Mouse (Mus musculus): ENCODE results near the gene Sp100. TPM values are rescaled to one million over a fixed set of nuclear protein-coding genes. Genes with fewer than 3 reads are reported as not detected.
A peak's percentile ranks its signal among the peaks of the same experiment; 100 is the strongest.
"Not testable (repeated sequence)": the region's sequence is repeated elsewhere in the genome, so short reads cannot be mapped to it uniquely, and the experiment has no call there.

The Sp100 gene
- under 1 TPM; 0.42 to 0.50 TPM for total RNA-seq (2021)
- long read RNA-seq, partial matches to known transcripts: 0 of 1 reads
- long read RNA-seq, other reads (novel, unspliced or antisense): 1 of 1 reads

DNA sequence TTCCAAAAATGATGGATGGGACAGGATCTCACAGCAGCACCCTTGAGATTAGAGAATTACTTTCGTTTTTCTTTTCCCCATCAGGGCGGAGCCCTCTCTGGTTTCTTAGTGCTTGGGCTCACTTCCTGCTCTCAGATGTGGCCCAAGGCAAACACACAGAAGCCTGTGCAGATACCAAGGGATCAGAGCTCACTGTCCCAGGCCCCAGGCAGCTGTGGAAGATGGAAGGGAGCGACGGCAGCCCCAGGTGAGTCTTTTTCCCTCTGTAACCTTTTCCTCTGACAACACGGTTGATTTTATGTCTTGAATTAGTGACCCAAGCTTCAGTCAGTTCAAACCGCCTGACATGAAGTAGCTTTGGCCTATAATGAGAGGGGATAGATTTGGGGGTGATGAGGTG lies at the start of gene Sp100:
Gene Sp100, plus strand, starts transcription at position 108 of the 400 bp plus-strand sequence.
- not testable (repeated sequence) for DNase-seq (ENCODE audit: low spot score in 2 of 2)

DNA sequence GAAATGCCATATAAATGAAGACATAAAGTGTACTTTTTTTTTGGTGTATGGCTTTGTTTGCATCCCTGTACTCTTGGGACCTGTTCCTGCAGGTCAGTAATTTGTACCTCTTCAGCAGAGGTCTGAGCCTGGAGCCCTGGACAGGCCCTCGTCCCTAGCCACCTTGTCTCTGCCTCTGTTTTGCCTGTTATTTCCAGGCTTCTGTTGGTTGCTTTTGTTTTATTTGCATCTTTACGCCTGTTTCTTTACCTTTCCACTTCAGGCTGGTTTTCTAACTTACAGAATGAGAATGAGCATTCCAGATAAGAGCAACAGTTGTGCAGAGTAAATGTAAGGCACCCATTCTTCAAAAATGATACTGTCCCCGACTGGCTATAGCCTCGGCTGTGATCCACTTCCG lies 49.7 kb upstream of the Sp100 start, which contains the start of gene Sp140:
Gene Sp140, plus strand, starts transcription at position 301 of the 400 bp plus-strand sequence.
- DNase-seq (ENCODE audit: low spot score in 2 of 2): not testable (repeated sequence)

GRCm38 (mm10) chr1:85600794-85601193 lies 49.0 kb upstream of the Sp100 start:
- DNase-seq (ENCODE audit: low spot score in 2 of 2): not testable (repeated sequence)

- not testable (repeated sequence) for DNase-seq (ENCODE audit: low spot score in 2 of 2)
Observed at GRCm38 (mm10) chr1:85604341-85604740, 45.4 kb upstream of the Sp100 start.

GRCm38 (mm10) chr1:85608361-85608760 lies 41.4 kb upstream of the Sp100 start:
- DNase-seq (ENCODE audit: low spot score in 2 of 2): not testable (repeated sequence)

DNA sequence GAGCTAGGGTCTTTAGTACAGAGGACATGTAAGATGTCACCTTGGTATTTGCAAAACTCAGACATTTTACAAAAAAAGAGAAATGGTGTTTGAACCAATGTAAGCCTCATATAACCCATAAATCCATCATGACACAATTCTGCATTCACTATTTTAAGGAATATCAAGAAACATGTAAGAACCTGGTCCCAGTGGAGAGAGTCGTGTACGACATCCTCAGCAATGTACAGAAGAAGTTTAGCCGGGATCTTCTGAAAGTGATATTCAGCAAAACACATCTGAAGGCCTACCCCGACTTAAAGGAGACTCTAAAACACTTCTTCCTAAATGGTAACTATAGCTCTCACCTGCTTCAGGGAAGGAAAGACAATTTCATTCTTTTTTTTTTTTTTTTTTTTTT lies 39.2 kb upstream of the Sp100 start:
- not testable (repeated sequence) for DNase-seq (ENCODE audit: low spot score in 2 of 2)

DNA sequence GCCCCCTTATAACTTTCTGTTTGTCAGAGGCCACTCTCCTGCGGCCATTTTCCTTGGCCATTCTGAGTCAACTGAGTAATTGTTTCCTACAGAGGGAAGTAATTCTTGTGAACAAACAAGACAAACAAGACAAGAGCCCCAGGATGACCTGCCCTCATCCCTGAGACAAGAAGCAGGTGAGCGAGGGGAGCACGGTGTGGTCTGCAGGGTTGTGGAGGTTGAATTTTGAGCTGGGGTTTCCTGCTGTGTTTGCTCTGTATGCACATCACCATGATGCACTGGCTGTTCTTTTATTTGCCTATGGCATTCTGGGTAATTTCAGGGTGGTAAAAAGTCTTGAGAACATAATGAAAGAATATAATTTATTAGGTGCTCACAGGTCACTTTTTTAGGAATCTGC lies 34.7 kb upstream of the Sp100 start:
- not testable (repeated sequence) for DNase-seq (ENCODE audit: low spot score in 2 of 2)

- not testable (repeated sequence) for DNase-seq (ENCODE audit: low spot score in 2 of 2)
Observed at GRCm38 (mm10) chr1:85615819-85616218, 34.0 kb upstream of the Sp100 start.

- not testable (repeated sequence) for DNase-seq (ENCODE audit: low spot score in 2 of 2)
Observed at GRCm38 (mm10) chr1:85617161-85617560, 32.6 kb upstream of the Sp100 start.

DNA sequence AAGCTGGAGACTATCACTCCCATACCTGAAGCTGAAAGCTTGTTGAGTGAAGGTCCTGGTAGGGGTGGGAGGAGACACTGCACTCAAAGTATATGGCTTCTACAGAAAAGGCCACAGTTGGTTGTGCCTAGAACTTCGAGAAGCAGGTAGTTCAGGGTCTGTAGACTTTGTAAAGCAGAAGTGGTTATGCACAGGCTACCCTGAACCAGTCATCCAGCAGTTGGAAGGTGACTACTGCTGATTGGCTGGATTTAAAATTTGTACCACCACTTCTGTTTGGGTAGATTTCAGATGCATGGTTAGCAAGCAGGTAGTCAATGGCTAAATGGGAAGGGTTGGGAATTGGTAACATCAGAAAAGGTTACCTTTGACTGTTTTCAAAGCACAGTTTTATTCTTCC lies 31.1 kb upstream of the Sp100 start:
- not testable (repeated sequence) for DNase-seq (ENCODE audit: low spot score in 2 of 2)

DNA sequence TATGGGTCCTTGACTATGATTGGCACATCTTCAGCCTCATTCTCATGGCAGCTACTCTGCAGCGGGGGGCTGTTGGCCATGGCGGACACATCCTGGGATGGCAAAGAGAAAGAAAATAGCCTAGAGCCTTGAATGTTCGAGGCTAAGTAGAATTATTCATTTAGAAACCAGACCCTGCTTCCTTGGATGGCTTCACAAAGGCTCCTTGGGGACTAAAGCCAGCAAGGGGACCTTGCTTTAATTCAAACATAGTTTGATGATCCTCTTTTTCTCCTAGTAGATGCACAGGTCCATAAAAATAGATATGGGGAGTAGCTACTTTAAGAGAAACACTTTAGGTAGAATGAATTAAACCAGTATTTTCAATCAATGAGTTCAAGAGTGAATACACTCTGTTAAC lies 12.9 kb upstream of the Sp100 start:
- DNase-seq (ENCODE audit: low spot score in 2 of 2): not testable (repeated sequence)

GRCm38 (mm10) chr1:85638144-85638543 lies 11.6 kb upstream of the Sp100 start:
- not testable (repeated sequence) for DNase-seq (ENCODE audit: low spot score in 2 of 2)

DNA sequence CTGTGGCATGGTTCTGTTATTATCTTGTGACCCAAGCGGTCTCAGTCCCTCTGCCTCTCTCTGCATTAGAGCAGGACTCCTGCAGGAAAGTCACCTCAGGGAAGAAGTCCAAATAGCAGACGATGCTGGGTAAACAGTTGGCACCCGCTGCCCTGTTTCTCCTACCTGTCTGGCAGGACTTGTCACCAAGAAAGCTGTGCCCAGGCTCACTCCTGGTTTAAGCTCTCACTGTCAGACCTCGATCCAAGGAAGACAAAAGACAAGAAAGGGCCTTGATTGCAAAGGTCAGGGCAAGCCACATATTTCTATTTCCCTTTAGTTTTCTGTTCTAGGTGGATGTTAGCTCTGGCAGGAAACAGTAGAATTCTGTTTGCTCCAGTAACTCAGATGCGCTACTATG lies 736 bp downstream of the Sp100 start:
- not testable (repeated sequence) for DNase-seq (ENCODE audit: low spot score in 2 of 2)

DNA sequence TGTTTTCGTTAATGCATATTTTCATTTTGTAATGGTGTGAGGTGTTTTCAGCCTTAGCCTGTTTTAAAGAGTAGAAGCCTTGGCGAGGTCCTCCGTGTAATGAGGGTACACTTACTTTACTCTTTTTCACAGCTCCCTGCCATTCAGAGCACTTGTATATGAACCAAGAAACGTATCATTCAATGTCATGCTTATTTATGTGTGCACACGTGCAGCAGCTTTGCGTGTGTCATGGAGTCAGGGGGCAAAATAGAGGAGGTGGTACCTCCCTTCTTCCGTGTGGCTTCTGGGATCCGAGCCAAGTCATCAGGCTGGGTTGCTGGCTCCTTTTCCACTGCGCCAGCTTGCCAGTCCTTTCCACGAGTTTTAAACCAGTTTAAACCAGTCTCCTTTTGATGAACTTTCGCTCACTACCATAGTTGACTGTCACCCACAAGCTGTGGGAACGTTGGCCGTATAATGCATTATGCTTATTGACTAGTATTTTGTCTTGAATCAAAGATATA lies 2.0 kb downstream of the Sp100 start:
- peak; percentile 58 to 66 for DNase-seq (ENCODE audit: low spot score in 2 of 2)

- not testable (repeated sequence) for DNase-seq (ENCODE audit: low spot score in 2 of 2)
Observed at GRCm38 (mm10) chr1:85657211-85657610, 7.4 kb downstream of the Sp100 start.

GRCm38 (mm10) chr1:85664266-85664665 lies 14.5 kb downstream of the Sp100 start:
- DNase-seq (ENCODE audit: low spot score in 2 of 2): no peak

GRCm38 (mm10) chr1:85680226-85680625 lies 30.4 kb downstream of the Sp100 start:
- no peak for DNase-seq (ENCODE audit: low spot score in 2 of 2)

GRCm38 (mm10) chr1:85686666-85687065 lies 36.9 kb downstream of the Sp100 start:
- no peak for DNase-seq (ENCODE audit: low spot score in 2 of 2)

- DNase-seq (ENCODE audit: low spot score in 2 of 2): no peak
Observed at GRCm38 (mm10) chr1:85687346-85687745, 37.6 kb downstream of the Sp100 start.

DNA sequence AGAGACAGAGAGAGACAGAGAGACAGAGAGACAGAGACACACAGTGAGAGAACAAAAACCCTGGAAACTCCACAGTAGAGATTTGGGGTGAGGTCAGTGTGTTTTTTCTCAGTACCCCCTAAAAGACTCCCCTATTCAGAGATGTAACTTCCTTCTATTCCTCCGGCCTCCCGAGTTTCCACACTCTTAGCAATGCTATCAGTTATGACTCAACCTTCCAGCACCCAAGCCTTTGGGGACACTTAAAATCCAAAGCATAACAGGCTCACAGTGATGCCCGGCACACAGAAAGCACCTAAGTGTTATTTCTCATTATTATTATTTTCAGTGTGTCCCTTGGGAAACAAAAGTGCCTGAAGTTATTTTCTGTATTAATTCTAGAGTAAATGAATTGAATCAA lies 40.8 kb downstream of the Sp100 start:
- no peak for DNase-seq (ENCODE audit: low spot score in 2 of 2)

DNA sequence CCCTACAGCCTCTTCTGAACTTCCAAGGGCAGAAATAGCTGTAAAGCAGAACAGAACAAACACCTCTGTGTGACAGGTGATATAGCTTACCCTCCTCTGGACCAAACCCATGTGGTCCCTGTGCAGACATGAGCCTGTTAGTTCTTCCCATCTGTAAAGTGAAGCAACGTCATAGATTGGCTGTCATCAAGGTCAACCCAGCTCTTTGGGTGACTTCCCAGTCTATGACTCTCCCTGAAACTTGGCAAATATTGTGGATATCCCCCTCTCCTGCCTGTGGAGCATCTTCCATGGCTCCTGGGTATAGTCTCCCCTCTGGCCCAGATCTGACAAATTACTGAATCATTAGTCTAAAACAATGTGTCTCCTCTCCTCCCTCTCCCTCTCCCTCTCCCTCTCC lies 42.5 kb downstream of the Sp100 start:
- DNase-seq (ENCODE audit: low spot score in 2 of 2): no peak

GRCm38 (mm10) chr1:85693280-85693679 lies 43.5 kb downstream of the Sp100 start:
- no peak for DNase-seq (ENCODE audit: low spot score in 2 of 2)

- DNase-seq (ENCODE audit: low spot score in 2 of 2): no peak
Observed at GRCm38 (mm10) chr1:85695646-85696045, 45.9 kb downstream of the Sp100 start.

All from layer of hippocampus, postnatal 10 days (tissue).